Mouse (Mus musculus) CH12.LX (cell line): ENCODE data around the gene BC049762.

Experiments used
- CTCF ChIP-seq, 2 experiments: IDR thresholded peaks in 1 of 2; conservative IDR thresholded peaks in 1 of 2; 2 replicates each; pipeline ENCODE4 v1.5.1; 2011 to 2012; ENCODE audit warnings: low read depth in 2 of 2, low read length in 2 of 2, improper control_type of control experiment in 1 of 2, inconsistent platforms in 1 of 2, mild to moderate bottlenecking in 1 of 2, moderate library complexity in 1 of 2
- E2F4 ChIP-seq: IDR thresholded peaks from 2 replicates; pipeline ENCODE4 v1.6.1; 2011; ENCODE audit warnings: low read depth, low read length, improper control_type of control experiment; ENCODE audit not compliant: insufficient replicate concordance
- EP300 ChIP-seq: IDR thresholded peaks from 2 replicates; pipeline ENCODE4 v1.6.1; 2011; ENCODE audit warnings: low read length, improper control_type of control experiment
- ETS1 ChIP-seq: conservative IDR thresholded peaks from 2 replicates; pipeline ENCODE4 v1.6.1; 2012; ENCODE audit warnings: low read depth, mild to moderate bottlenecking, inconsistent platforms, low read length, improper control_type of control experiment, moderate library complexity
- GABPA ChIP-seq: IDR thresholded peaks from 2 replicates; pipeline ENCODE4 v1.6.1; 2012; ENCODE audit warnings: low read depth, low read length, improper control_type of control experiment, inconsistent platforms; ENCODE audit not compliant: insufficient replicate concordance
- MAFK ChIP-seq: IDR thresholded peaks from 2 replicates; pipeline ENCODE4 v1.6.1; 2011; ENCODE audit warnings: low read length, improper control_type of control experiment; ENCODE audit not compliant: insufficient replicate concordance
- MYC ChIP-seq: IDR thresholded peaks from 2 replicates; pipeline ENCODE4 v1.6.1; 2011; ENCODE audit warnings: low read depth, mild to moderate bottlenecking, improper control_type of control experiment, low read length
- NRF1 ChIP-seq: IDR thresholded peaks from 2 replicates; pipeline ENCODE4 v1.6.1; 2014; ENCODE audit warnings: low read depth, mild to moderate bottlenecking, inconsistent platforms, low read length, improper control_type of control experiment, moderate library complexity
- POLR2A ChIP-seq: IDR thresholded peaks from 2 replicates; pipeline ENCODE4 v1.6.1; 2011; ENCODE audit warnings: low read depth, mild to moderate bottlenecking, improper control_type of control experiment, low read length
- POLR2AphosphoS2 ChIP-seq: IDR thresholded peaks from 2 replicates; pipeline ENCODE4 v1.6.1; 2011; ENCODE audit warnings: low read depth, low read length, improper control_type of control experiment
- SMC3 ChIP-seq: IDR thresholded peaks from 2 replicates; pipeline ENCODE4 v1.6.1; 2011; ENCODE audit warnings: low read depth, low read length, improper control_type of control experiment
- TBP ChIP-seq: conservative IDR thresholded peaks from 2 replicates; pipeline ENCODE4 v1.6.1; 2011; ENCODE audit warnings: low read depth, low read length, improper control_type of control experiment
- ZKSCAN1 ChIP-seq: IDR thresholded peaks from 2 replicates; pipeline ENCODE4 v1.6.1; 2012; ENCODE audit warnings: low read depth, inconsistent platforms, low read length, improper control_type of control experiment, borderline replicate concordance
- ZNF384 ChIP-seq: IDR thresholded peaks from 2 replicates; pipeline ENCODE4 v1.6.1; 2012; ENCODE audit warnings: low read depth, low read length, improper control_type of control experiment, inconsistent platforms

GRCm38 (mm10) chr11:51295742-51296141 lies 32.9 kb upstream of the BC049762 start:
- TF ChIP-seq POLR2A = no peak
- TF ChIP-seq MAFK = no peak
- TF ChIP-seq CTCF (conservative IDR thresholded peaks at IDR 0.05 in 1 of 2, IDR thresholded peaks at IDR 0.05 in 1 of 2; ENCODE audit: low read depth in 2 of 2, low read length in 2 of 2) = no peak
- TF ChIP-seq GABPA = no peak
- TF ChIP-seq SMC3 = no peak
- TF ChIP-seq E2F4 = no peak
- TF ChIP-seq MYC = no peak
- no peak for TF ChIP-seq POLR2AphosphoS2
- TF ChIP-seq ZKSCAN1 = no peak
- no peak for TF ChIP-seq TBP
- TF ChIP-seq ZNF384 = no peak
- no peak for TF ChIP-seq NRF1
- no peak for TF ChIP-seq ETS1
- TF ChIP-seq EP300 = no peak
